Mouse (Mus musculus) limb, embryonic 11.5 days (tissue): Measurements from ENCODE around the gene Dnah2. TPM values are rescaled to one million over a fixed set of nuclear protein-coding genes. Genes with fewer than 3 reads are reported as not detected.

Experiments
- ATAC-seq: fragments of 200-750 bp; cut with Nextera tagmentation; 2 replicates; pipeline ENCODE4 v1.8.0; 2017; ENCODE audit warnings: low read depth; ENCODE audit not compliant: insufficient number of reproducible peaks, low FRiP score, low TSS enrichment
- DNase-seq: peaks from one replicate; pipeline ENCODE4 v3.0.0-alpha.2; 2015; ENCODE audit warnings: low spot score
- H3K27ac ChIP-seq: fragments of 300-500 bp; sonication (generic); replicated peaks from 2 replicates; pipeline ENCODE4 v1.5.1; 2014; ENCODE audit warnings: low read depth, mild to moderate bottlenecking, low read length
- H3K27me3 ChIP-seq: fragments of 300-500 bp; sonication (generic); 2 replicates; pipeline ENCODE4 v1.6.1; 2014; ENCODE audit warnings: mild to moderate bottlenecking, low read length, mixed read lengths; ENCODE audit not compliant: control insufficient read depth, insufficient read depth
- H3K36me3 ChIP-seq: fragments of 300-500 bp; sonication (generic); 2 replicates; pipeline ENCODE4 v1.6.1; 2014; ENCODE audit warnings: mild to moderate bottlenecking, low read length, moderate library complexity, mixed read lengths; ENCODE audit not compliant: control insufficient read depth, insufficient read depth
- H3K4me1 ChIP-seq: fragments of 300-500 bp; sonication (generic); 2 replicates; pipeline ENCODE4 v1.6.1; 2014; ENCODE audit warnings: low read length, mixed read lengths; ENCODE audit not compliant: control insufficient read depth, insufficient read depth
- H3K4me2 ChIP-seq: fragments of 300-500 bp; sonication (generic); 2 replicates; pipeline ENCODE4 v1.6.1; 2014; ENCODE audit warnings: low read depth, mild to moderate bottlenecking, moderate library complexity; ENCODE audit not compliant: severe bottlenecking
- H3K4me3 ChIP-seq: fragments of 300-500 bp; sonication (generic); 2 replicates; pipeline ENCODE4 v1.5.1; 2014; ENCODE audit warnings: low read depth, low read length
- H3K9ac ChIP-seq: fragments of 300-500 bp; sonication (generic); 2 replicates; pipeline ENCODE4 v1.6.1; 2014; ENCODE audit warnings: mild to moderate bottlenecking, low read length
- H3K9me3 ChIP-seq: fragments of 300-500 bp; sonication (generic); 2 replicates; pipeline ENCODE4 v1.6.1; 2016; ENCODE audit warnings: low read length; ENCODE audit not compliant: control insufficient read depth
- WGBS: fragments of 180-500 bp; shearing (Covaris S2); extraction: QIAGEN DNeasy Blood & Tissue Kit; methylation state at CpG from one replicate; pipeline ENCODE4 v1.1.7; 2014; 5-methylcytosine and 5-hydroxymethylcytosine counted together
- polyA plus RNA-seq: library from polyadenylated mRNA; unstranded; fragments of >200 nt; fragmentation: Nextera tagmentation; extraction: Ambion mirVana; gene quantifications from 2 replicates; pipeline ENCODE4 v1.2.1, GENCODE M21; 2014

The Dnah2 gene
- polyA plus RNA-seq, 1 experiment from 2014 or later, result 0.87 TPM

GRCm38 (mm10) chr11:69390400-69391034, 158.4 kb downstream of the Dnah2 start:
- no peaks in the 10 kb centered on the region for H3K36me3 ChIP-seq
- H3K27me3 ChIP-seq, result no peaks in the 10 kb centered on the region
- 51% methylated on average over 10 of the region's 10 CpGs for WGBS
- H3K4me1 ChIP-seq, result 0 out of 2 replicates have a peak, but pooled peaks cover 3% of the 10 kb centered on the region
- no peak overlapping the region for H3K9ac ChIP-seq
- H3K4me2 ChIP-seq, result no peak overlapping the region
- no peak overlapping the region for H3K27ac ChIP-seq
- DNase-seq (peak; percentile 81), ATAC-seq (no peak)
- no peak overlapping the region for H3K4me3 ChIP-seq
- H3K9me3 ChIP-seq, result no peaks in the 10 kb centered on the region

DNA sequence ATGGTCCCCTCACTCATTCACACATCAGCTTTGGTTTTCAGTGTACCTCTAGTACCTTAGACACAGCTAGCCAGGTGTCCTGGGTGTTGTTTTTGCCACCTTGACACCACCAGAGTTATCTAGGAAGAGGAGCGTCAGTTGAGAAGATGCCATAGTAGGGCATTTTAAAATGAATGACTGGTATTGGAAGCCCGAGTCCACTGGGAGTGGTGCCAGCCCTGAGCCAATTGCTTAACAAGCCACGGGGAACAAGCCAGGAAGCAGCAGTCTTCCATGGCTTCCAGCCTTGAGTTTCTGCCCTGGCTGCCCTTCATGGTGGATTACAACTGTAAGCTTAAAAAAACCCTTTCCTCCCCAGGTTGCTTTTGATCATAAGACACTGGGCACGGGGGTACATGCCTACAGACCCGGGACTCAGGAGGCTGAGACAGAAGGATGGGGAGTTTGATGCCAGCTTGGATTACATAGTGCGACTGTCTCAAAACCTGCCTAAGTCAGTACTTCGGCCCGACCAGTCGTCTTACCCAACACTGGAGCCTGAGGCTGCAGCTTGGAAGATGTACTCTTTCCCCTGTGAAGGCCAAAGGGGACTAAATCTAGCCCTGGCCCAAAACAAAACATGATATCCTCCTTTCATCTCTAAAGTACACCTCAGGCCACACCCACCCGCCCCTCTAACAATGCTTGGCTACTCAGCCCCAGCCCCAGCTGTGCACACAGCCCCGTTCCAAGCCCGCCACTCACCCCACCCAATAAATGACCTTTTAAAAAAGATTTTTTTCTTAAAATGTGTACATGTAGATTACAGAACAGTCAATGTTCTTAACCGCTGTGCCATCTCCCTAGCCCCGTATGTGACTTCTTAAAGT, 159.1 kb downstream of the Dnah2 start:
- Histone ChIP-seq H3K27me3 (no peaks in the 10 kb centered on the region), H3K9ac (no peak overlapping the region; the same call in 1 of the 2 replicates), H3K36me3 (no peaks in the 10 kb centered on the region), H3K4me2 (no peak overlapping the region), H3K4me3 (no peak overlapping the region), H3K27ac (no peak overlapping the region), H3K9me3 (no peaks in the 10 kb centered on the region), H3K4me1 (0 out of 2 replicates have a peak, but pooled peaks cover 3% of the 10 kb centered on the region)
- no peak for DNase-seq
- WGBS, result 72% methylated on average over 14 of the region's 14 CpGs
- ATAC-seq, result no peak

DNA sequence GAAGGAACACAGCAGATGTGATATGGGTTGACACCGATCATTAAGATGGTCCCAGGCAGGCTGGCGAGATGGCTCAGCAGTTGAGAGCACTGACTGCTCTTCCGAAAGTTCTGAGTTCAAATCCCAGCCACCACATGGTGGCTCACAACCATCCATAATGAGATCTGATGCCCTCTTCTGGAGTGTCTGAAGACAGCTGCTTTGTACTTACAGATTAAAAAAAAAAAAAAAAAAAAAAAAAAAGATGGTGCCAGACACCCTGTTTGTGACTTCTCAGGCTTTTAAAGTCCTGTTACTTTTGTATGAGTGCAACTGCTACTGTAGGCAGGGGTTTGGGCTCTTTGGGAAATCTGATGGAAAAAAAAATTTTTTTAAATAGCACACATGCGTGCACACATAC, 160.2 kb downstream of the Dnah2 start:
- DNase-seq (no peak), ATAC-seq (no peak)
- Histone ChIP-seq H3K4me2 (no peak overlapping the region), H3K9me3 (no peaks in the 10 kb centered on the region), H3K4me3 (no peak overlapping the region), H3K27ac (no peak overlapping the region), H3K9ac (no peak overlapping the region), H3K36me3 (no peaks in the 10 kb centered on the region), H3K4me1 (0 out of 2 replicates have a peak, but pooled peaks cover 3% of the 10 kb centered on the region), H3K27me3 (no peaks in the 10 kb centered on the region)
- whole genome bisulfite sequencing, result 98% methylated on average over 4 of the region's 4 CpGs

GRCm38 (mm10) chr11:69386758-69387157, 162.2 kb downstream of the Dnah2 start:
- WGBS, result 80% methylated on average over 7 of the region's 7 CpGs

GRCm38 (mm10) chr11:69384979-69385378, 163.9 kb downstream of the Dnah2 start:
- 80% methylated on average over 6 of the region's 6 CpGs for WGBS
- Histone ChIP-seq H3K27ac (no peak overlapping the region), H3K27me3 (no peaks in the 10 kb centered on the region), H3K36me3 (no peaks in the 10 kb centered on the region), H3K9me3 (no peaks in the 10 kb centered on the region), H3K9ac (no peak overlapping the region), H3K4me3 (no peak overlapping the region), H3K4me1 (0 out of 2 replicates have a peak, but pooled peaks cover 2% of the 10 kb centered on the region), H3K4me2 (no peak overlapping the region)
- DNase-seq (no peak), ATAC-seq (no peak)

More at GRCm38 (mm10) chr11:69386758-69387157, 162.2 kb downstream of the Dnah2 start:
- Histone ChIP-seq H3K4me1 (0 out of 2 replicates have a peak, but pooled peaks cover 3% of the 10 kb centered on the region), H3K9ac (no peak overlapping the region), H3K27ac (no peak overlapping the region), H3K36me3 (no peaks in the 10 kb centered on the region), H3K9me3 (no peaks in the 10 kb centered on the region), H3K4me2 (no peak overlapping the region), H3K4me3 (no peak overlapping the region), H3K27me3 (no peaks in the 10 kb centered on the region)
- DNase-seq (no peak), ATAC-seq (no peak)

GRCm38 (mm10) chr11:69382478-69383105, 166.3 kb downstream of the Dnah2 start:
- no peak for DNase-seq
- H3K27me3 ChIP-seq, result no peaks in the 10 kb centered on the region
- no peak overlapping the region for H3K4me3 ChIP-seq
- no peaks in the 10 kb centered on the region for H3K4me1 ChIP-seq
- no peak overlapping the region for H3K4me2 ChIP-seq
- H3K36me3 ChIP-seq, result no peaks in the 10 kb centered on the region
- 73% methylated on average over 10 of the region's 10 CpGs for WGBS
- ATAC-seq, result no peak
- H3K27ac ChIP-seq, result no peak overlapping the region
- no peak overlapping the region for H3K9ac ChIP-seq
- H3K9me3 ChIP-seq, result no peaks in the 10 kb centered on the region

DNA sequence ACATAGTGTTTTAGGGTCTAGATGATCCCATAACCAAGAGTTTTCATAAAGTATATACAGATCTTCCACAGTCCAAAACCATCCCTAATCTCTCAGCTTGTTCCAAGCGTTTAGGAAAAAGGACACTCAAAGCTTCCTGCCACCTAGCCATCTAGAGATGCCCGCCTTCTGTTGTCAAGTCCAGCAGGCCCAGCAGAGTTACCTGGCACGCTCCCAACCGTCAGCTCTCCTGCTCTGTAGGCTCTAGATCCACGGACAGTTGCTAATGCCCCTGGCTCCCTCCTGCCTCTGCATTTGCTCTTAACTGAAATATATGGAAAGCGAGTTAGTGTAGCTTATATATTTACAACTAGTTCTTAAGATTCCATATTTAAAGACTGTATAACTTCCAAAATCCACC, 167.6 kb downstream of the Dnah2 start:
- DNase-seq (no peak), ATAC-seq (no peak)
- no peaks in the 10 kb centered on the region for H3K9me3 ChIP-seq
- no peaks in the 10 kb centered on the region for H3K27me3 ChIP-seq
- H3K27ac ChIP-seq, result no peak overlapping the region
- H3K9ac ChIP-seq, result no peak overlapping the region
- no peaks in the 10 kb centered on the region for H3K36me3 ChIP-seq
- H3K4me1 ChIP-seq, result no peaks in the 10 kb centered on the region
- WGBS, result 80% methylated on average over 6 of the region's 6 CpGs
- H3K4me2 ChIP-seq, result no peak overlapping the region
- H3K4me3 ChIP-seq, result no peak overlapping the region

- Histone ChIP-seq H3K36me3 (no peaks in the 10 kb centered on the region), H3K27ac (no peak overlapping the region), H3K4me2 (no peak overlapping the region), H3K4me1 (no peaks in the 10 kb centered on the region), H3K4me3 (no peak overlapping the region), H3K9me3 (no peaks in the 10 kb centered on the region), H3K9ac (no peak overlapping the region), H3K27me3 (no peaks in the 10 kb centered on the region)
- WGBS, result 86% methylated on average over 3 of the region's 3 CpGs
- no peak for ATAC-seq
- no peak for DNase-seq
Measured at GRCm38 (mm10) chr11:69379600-69379999, 169.3 kb downstream of the Dnah2 start.
